Mouse (Mus musculus): ENCODE measurements around the gene Slc9a3r2.

The Slc9a3r2 gene

GRCm38 (mm10) chr17:24593992-24594890 is 55.9 kb downstream of the Slc9a3r2 start:
- DNase-seq (ENCODE audit: low read depth, low spot score) = no peak

- DNase-seq (ENCODE audit: low read depth, low spot score) = no peak
Observed at GRCm38 (mm10) chr17:24593248-24593647, 56.9 kb downstream of the Slc9a3r2 start.

GRCm38 (mm10) chr17:24591695-24592094 is 58.4 kb downstream of the Slc9a3r2 start:
- no peak for DNase-seq (ENCODE audit: low read depth, low spot score)

- DNase-seq (ENCODE audit: low read depth, low spot score) = no peak
Observed at GRCm38 (mm10) chr17:24590943-24591342, 59.2 kb downstream of the Slc9a3r2 start.
